Mouse (Mus musculus): ENCODE measurements around the gene Cerkl. TPM values are rescaled to one million over a fixed set of nuclear protein-coding genes. Genes with fewer than 3 reads are reported as not detected.
A peak's percentile ranks its signal among the peaks of the same experiment; 100 is the strongest.

Cerkl gene
- total RNA-seq, 1 experiment from 2014 or later: 6.3 TPM

DNA sequence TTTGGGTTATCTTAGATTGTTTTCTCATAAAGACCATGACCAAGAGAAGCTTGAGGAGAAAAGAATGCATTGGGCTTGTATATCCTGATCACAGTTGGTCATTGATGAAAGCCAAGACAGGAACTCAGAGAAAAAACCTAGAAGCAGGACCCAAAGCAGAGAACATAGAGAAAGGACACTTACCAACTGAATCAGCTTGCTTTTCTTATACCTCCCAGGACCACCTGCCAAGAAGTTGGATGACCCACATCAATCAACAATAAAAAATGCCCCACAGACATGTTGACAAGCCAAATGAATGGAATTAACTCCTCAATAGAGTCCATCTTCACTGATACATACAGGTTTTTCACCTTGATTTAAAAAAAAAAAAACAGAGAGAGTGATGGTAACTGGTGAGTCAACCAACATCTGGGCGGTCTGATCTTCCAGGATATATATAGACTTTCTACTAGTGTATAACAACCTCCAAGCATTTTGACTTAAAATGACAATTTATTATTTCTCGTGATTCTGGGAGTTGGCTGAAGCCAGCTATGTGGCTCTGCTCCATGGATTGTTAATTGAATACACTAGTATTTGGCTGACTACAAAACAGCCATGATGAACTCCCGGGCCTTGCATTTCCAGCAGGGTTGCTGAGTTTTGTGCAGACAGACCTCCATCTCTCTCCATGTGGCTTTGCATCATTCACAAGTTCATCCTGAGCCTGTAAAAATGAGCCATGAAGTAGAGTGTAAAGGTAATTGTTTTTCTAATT, 12.5 kb downstream of the Cerkl start:
- ATAC-seq (replicated peaks; ENCODE audit: low read depth, poor library complexity, severe bottlenecking): no peak

DNA sequence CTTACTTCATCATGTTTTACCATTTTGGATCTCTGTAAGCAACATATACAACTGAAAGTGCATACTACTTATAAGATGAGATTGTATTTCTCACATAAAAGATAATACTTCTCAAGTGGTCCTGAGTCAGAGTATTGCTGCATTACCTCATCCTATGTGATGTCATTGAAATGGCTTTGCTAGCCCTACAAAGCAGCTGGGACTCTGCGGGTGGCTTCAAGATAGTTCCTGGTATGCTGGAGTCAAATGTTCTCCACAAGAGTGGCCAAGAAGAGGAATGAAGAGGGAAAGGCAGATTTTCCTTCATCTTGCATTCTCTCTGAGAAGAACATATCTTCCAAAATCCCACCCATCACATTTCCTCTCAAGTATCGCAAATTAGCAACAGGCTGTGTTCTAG, 13.2 kb downstream of the Cerkl start:
- ATAC-seq (replicated peaks; ENCODE audit: low read depth, poor library complexity, severe bottlenecking): no peak

DNA sequence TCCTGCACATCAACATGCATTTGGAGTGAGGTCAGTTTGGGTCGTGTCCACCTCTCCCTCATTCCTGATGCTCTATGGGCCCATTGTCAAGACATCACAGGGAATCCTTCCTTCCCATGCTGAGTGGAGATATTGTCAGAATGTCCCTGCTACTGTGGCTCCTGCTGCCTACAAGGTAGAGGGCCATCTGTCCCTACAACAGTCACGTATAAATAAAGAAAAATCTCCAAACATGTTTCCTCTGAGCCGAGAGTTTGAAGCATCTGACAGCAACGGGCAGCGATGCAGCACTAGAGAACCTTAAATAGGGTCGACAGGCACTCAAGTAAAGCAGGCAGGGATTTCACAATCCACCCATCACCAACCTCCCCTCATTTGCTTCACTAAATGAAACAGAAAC, 13.7 kb downstream of the Cerkl start:
- no peak for ATAC-seq (replicated peaks; ENCODE audit: low read depth, poor library complexity, severe bottlenecking)

DNA sequence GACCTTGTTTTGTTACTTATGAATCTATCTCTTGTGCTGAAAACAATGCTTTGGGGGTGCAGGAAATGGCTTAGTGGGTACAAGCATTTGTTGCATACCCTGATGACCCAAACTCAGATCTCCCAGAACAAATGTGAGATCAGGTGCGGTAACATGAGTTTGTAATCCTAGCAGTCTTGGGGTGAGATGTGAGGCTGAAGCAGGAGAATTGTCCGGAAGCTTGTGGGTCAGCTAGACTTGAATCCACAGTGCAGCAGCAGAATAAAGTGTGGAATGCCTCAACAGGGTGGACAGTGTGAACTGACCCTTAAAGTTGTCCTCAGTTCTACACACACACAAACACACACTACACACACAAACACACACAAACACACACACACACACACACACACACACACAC, 14.4 kb downstream of the Cerkl start:
- no peak for ATAC-seq (replicated peaks; ENCODE audit: low read depth, poor library complexity, severe bottlenecking)

DNA sequence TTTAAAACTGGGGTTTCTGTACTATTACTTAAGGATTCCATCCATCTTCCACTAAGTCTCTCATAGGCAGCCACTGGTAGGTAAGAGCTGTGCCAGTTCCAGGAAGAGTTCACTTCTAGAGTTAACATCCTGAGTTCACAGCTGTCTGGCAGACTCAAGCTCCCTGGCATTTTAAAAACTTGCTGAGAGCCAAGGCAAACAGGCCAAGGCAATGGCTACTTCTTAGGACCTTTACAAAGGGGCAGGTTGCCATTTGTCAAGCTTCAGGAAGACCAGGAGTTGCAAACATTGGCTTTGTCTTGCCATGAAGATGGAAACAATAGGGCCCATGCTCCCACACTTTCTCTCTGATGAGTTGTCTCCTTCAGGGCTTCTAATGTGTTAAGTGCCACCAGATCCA, 26.5 kb downstream of the Cerkl start:
- ATAC-seq (replicated peaks; ENCODE audit: low read depth, poor library complexity, severe bottlenecking): no peak

DNA sequence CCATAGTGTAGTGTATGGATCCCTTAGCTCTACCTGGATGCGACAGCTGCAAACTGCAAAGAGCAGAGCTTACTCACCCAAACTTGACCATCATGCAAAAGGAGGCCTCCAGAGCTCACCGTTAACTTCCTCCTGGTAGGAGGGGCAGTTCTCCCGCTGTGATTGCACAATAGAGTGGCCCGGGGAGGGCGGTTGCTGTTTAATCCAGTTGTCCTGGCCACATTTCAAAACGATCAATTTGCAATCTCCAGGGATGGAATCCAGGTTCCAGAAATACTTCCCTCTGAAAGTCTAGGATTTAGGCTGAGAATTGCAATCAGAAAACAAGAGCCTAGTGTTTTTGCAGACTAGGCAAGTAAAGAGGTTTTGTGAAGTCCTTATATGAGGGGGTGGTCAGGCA, 26.9 kb downstream of the Cerkl start:
- peak; percentile 68 for ATAC-seq (replicated peaks; ENCODE audit: low read depth, poor library complexity, severe bottlenecking)

DNA sequence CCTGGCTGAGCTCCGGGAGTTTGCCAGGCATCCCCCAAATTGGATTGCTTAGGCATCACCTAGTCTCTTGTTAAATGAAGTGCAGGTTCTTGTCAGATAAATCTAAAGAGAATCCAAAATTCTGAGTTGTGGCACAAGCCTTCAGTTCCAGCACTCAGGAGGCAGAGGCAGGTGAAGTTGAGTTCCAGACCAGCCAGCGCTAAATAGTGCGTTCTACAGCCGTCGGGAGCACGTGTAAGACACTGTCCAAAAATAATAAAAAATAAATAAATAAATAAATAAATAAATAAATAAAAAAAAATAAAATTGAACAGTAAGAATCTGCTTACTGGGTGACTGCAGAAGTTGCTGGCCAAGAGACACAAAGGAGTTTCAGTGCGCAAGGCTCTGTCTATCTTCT, 27.5 kb downstream of the Cerkl start:
- ATAC-seq (replicated peaks; ENCODE audit: low read depth, poor library complexity, severe bottlenecking): no peak

DNA sequence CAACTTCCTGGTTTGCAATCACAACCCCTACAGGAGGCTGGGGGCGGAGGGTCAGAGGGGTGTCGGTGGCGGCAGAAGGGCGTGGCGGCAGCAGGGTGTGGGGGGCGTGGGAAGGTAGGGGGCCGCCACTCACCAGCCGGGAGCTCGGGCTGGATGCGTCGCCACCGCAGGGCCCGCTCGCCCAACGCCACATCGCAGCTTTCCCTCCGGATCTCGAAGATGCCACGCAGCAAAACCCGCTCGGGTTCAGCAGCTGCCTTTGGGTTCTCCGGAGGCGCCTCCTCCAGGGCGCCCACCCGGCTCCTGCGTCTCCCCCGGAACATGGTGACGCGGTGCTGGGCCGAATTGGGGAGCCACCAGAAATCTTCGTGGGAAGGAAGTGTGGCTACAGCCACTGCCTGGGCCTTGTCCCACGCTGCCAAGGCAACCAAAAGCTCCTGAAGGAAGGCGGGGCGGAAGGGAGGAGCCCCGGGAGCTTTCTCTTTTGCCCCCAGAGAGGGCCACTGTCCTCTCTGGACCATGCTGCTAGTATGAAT, 27.9 kb downstream of the Cerkl start:
- peak; percentile 78 for ATAC-seq (replicated peaks; ENCODE audit: low read depth, poor library complexity, severe bottlenecking)

DNA sequence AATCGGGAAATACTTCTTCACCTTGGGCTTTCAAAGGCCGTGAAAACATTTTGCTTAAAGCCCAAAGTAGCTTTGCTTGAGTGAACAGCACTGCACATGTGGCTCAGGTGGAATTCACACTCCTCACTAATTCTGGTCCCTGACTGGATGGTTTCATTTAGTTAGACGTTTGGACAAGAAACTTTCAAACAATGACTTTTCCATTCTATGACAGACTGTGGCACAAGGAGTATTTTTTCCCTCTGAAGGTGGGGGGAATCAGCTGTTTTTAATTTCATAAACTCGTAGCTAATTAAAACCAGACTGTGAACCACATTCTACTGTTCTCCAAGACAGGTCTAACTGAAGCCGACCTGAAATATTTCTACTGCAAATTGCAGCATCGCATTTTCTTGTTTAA, 28.6 kb downstream of the Cerkl start:
- no peak for ATAC-seq (replicated peaks; ENCODE audit: low read depth, poor library complexity, severe bottlenecking)

DNA sequence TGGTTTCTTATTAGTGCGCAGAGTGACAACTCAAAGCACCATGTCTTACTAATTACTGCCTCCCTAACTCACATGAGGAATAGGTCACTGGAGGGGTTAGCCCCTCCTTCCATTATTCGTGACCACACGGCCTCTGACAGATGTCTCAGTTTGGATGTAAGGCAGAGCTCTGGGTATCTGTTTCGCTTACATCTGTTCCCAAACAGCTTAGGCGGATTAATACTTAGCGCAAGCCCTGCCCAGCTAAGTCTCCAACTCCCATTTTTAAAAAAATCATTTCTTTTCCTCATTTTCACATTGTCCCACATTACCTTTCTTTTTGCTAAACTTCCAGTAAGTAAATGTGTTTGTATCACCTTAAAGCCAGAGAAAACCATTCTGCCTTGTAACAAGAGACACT, 34.9 kb downstream of the Cerkl start:
- ATAC-seq (replicated peaks; ENCODE audit: low read depth, poor library complexity, severe bottlenecking): no peak

DNA sequence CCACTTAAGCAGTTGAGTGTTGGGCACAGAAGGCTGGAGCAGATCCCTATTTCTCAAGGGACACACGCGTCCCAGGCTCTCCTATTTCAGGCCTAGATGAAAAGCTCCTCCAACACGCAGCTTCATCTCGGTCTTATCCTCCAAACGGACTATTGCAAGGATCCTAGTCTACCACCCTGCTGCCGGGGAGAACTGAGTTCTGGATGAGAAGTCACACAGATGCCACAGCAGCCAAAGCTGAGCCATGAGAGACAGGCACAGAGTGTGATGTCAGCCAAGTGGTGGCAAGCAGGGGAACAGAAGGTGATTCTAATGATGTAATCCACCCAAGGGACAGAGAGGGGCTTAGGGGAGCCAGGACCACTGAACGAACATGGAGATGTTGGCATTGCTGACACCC, 42.1 kb downstream of the Cerkl start:
- ATAC-seq (replicated peaks; ENCODE audit: low read depth, poor library complexity, severe bottlenecking): no peak

DNA sequence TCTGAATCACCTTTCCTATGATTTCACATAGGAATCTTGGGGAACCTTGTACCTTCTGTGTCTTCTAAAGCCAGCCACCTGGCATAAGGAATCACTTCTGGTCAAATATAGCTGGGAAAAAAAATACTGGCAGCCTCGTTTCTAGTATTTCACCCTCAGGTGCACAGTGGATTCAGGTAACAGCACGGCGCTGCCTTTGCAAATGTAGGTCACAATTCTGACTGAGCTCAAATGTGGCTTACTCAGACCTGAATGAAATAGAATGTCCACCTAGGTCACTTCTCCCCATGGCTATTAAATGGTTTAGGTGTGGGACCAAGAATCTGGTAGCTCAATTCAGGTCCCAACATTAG, 45.7 kb downstream of the Cerkl start:
- no peak for ATAC-seq (replicated peaks; ENCODE audit: low read depth, poor library complexity, severe bottlenecking)

DNA sequence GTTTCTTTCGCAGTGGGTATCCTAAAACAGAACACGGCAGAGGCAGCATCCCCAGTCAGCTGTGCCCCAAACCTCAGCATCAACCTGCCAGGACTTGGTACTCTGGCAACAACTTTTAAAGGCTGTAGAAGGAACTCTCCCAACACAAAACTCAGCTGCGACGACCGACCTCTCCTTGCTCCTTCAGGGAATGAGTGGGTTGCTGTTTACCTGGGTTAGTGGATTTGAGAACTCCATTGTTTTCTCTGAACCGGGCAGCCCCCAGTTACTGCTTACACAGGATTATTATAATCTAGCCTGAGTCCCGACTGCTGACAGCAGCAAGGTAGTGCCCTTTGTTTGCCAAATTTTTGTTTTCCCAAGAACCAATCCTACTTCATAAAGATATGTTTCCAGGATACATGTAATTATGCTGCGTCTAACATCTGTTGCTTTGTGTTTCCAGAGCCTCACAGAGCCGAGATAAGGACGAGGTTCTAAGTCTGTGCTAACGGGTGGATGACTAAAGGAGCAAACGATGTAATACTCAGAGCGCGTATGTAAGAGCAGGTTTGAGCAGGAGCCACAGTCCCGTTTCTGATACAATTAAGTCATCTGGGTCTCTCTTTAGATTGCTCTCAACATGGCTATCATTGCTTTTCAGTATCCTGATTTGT, 46.2 kb downstream of the Cerkl start:
- no peak for ATAC-seq (replicated peaks; ENCODE audit: low read depth, poor library complexity, severe bottlenecking)

DNA sequence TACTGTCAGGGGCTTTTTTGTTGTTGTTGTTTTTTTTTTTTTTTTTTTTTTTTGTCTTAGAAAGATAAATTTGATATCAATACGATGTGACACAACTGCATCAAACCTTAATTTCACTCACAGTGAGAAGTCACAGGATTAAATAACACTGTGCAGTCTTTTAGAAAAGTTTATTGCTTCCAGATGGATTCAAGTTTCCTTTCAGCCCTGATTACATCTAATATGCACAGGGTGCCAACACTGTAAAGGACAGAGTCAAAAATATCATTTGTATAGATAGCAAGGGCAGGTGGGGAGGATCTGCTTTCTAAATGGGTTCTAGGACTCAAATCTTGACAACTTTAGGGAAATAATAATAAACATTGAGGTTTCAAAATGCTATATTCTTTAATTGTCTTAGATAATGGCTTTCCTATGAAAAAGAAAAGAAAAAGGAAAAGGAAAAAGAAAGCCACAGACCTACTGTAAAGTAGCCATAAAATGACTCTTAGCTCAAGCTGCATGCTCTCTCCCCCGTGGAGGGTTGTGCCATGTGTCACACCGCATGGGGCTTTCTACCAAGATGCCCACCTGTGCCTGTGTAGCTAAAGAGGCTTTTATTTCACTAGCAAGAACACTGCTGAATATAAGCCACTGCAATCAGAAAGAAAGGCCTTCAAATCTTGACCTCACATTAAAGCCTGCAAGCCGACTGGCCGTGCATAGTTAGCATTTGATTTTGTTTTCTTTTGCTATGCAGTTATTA, 50.8 kb downstream of the Cerkl start:
- ATAC-seq (replicated peaks; ENCODE audit: low read depth, poor library complexity, severe bottlenecking): no peak

DNA sequence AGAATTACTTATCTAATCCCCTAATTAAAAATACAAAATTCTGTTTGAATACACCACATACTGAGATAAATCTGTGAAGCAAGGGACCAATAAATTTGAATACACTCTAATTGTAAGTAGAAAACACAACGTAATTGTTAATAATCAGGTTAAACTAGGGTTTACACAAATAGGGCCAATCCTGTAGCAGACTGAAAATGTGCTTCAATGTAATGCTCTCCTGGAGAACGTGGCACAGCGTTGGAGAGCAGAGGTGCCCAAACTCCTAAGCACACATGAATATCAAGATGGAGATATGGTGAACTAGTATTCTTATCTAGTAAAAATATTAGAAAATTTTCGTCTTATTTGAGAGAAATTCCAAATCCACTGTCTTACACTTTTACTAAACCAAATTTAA, 56.5 kb downstream of the Cerkl start:
- no peak for ATAC-seq (replicated peaks; ENCODE audit: low read depth, poor library complexity, severe bottlenecking)

DNA sequence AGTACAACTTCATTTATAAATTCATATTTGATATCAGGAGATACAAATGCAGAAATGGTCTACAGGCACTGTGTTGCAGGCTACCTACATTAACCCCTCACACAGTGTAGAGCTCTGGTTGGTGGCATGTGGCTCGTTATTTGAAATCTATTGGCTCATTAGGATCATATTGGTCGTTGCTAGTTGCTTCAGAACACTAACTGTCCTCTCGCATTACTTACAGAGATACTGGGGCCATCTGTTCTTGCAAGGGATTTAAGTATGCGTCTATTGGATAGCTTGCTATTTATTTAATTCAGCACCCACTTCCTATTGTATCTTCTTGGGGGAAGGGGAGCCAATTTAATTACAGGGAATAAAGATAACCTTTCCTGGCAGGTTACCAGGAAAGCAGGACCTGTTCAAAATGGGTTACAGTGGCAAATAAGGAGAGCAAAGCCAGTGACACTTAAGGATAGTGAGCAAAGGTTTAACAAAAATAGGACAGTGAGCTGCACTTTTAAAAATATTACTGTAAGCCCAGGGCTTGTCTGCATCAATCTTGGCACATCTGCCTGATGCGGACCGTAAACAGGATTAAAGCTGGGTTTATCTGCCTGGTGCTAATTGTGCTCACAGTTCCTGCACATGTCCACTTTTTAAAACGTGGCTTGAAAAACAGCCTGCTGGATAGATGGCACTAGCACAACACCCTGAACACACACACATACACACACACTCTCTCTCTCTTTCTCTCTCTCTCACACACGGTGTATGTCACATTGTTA, 57.2 kb downstream of the Cerkl start:
- no peak for ATAC-seq (replicated peaks; ENCODE audit: low read depth, poor library complexity, severe bottlenecking)

DNA sequence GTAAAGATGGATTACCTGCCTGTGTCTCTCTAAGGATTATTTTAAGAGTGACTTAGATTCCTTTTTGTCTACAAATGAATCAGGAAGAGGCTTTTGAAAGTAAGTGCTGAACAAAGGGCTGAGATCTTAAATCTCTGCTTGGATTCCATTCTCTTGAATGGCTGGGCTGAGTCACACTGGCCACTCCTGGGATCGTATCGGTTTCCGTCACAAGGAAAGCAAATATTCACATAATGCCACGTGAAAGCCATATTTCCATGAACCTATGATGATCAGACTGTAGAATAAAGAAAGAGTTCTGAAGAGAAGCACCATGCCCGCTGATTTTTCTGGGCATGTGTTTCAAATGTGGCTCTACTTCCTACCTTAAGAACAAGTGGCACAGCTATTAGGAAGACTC, 57.8 kb downstream of the Cerkl start:
- no peak for ATAC-seq (replicated peaks; ENCODE audit: low read depth, poor library complexity, severe bottlenecking)

DNA sequence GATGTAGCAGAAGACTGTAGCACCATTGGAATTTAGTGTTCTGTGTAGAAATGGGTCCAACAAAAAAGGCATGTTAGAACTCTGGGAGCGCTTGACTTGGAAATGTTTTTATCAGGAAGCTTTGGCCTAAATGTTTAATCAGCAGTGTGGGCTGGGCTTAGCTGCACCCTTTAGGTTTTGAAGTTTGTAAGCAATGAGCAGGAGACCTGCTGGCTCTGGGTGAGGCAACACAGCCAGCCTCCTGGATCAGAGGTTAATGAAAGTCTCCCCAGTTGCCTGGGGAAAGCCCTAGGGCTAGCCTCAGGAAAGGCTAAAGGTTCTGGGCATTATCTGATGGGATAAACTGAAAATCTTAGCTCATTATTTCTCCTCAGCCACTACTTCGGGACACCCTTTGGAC, 58.2 kb downstream of the Cerkl start:
- ATAC-seq (replicated peaks; ENCODE audit: low read depth, poor library complexity, severe bottlenecking): no peak

DNA sequence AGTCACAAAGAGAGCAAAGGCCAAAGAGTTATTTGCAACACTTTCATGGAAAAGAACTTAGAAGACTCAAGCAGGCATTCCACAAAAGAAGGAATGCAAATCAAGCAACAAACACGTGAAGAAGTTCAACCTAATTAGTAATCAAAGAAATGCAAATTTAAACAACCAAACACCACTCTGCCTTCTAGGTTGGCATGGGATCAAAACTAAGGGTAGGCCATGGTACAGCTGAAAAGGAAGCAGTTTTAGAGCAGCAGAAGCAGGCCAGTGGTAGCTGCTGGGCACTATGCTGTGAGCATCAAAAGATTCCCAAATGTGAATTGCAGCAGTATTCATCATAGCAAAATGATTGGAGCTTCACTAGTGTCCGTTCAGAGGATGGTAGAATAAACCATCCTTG, 59.5 kb downstream of the Cerkl start:
- ATAC-seq (replicated peaks; ENCODE audit: low read depth, poor library complexity, severe bottlenecking): no peak

Measured in common myeloid progenitor, adult 5-6 weeks (primary cell).